Mouse (Mus musculus) small intestine, adult 2 months (tissue): Measurements from ENCODE around the gene Nphp3. TPM values are rescaled to one million over a fixed set of nuclear protein-coding genes. Genes with fewer than 3 reads are reported as not detected.

Experiments used
- H3K27ac ChIP-seq: fragments of 200-500 bp; 2 replicates; pipeline ENCODE4 v1.5.1; 2012; ENCODE audit warnings: low read depth, low read length, control low read depth, inconsistent platforms; ENCODE audit not compliant: insufficient read depth
- H3K27me3 ChIP-seq: fragments of 200-500 bp; 2 replicates; pipeline ENCODE4 v1.6.1; 2012; ENCODE audit warnings: mild to moderate bottlenecking, moderate library complexity, low read length, inconsistent platforms; ENCODE audit not compliant: control insufficient read depth, insufficient read depth
- H3K36me3 ChIP-seq: fragments of 200-500 bp; 2 replicates; pipeline ENCODE4 v1.6.1; 2012; ENCODE audit warnings: mild to moderate bottlenecking, low read length, control low read depth, inconsistent platforms; ENCODE audit not compliant: control insufficient read depth, insufficient read depth
- H3K4me1 ChIP-seq: fragments of 200-500 bp; 2 replicates; pipeline ENCODE4 v1.6.1; 2012; ENCODE audit warnings: low read length, inconsistent platforms, mixed read lengths; ENCODE audit not compliant: control insufficient read depth, insufficient read depth, insufficient read length
- H3K4me3 ChIP-seq: fragments of 200-500 bp; 2 replicates; pipeline ENCODE4 v1.5.1; 2012; ENCODE audit warnings: low read depth, mild to moderate bottlenecking, control low read depth, inconsistent platforms, low read length, moderate library complexity
- CTCF ChIP-seq: fragments of 200-500 bp; IDR thresholded peaks from 2 replicates; pipeline ENCODE4 v1.5.1; 2012; ENCODE audit warnings: low read depth, mild to moderate bottlenecking, control low read depth, inconsistent platforms, low read length, moderate library complexity, mixed read lengths; ENCODE audit not compliant: insufficient replicate concordance, insufficient read length; ENCODE audit errors: extremely low read depth
- POLR2A ChIP-seq: fragments of 200-500 bp; IDR thresholded peaks from 2 replicates; pipeline ENCODE4 v1.6.1; 2012; ENCODE audit warnings: low read depth, mild to moderate bottlenecking, control low read depth, inconsistent platforms, low read length, moderate library complexity
- WGBS: fragments of 180-500 bp; shearing (Covaris S2); methylation state at CpG from one replicate; pipeline ENCODE4 v1.1.7; 2018; 5-methylcytosine and 5-hydroxymethylcytosine counted together
- polyA plus RNA-seq: library from polyadenylated mRNA; depleted of rRNA; stranded (reverse); fragments of >200 nt; gene quantifications from 2 replicates; pipeline ENCODE4 v1.2.3, GENCODE M21; 2012; rRNA removed

Gene Nphp3
- 1.8 and 3.5 TPM in 2 replicates for polyA plus RNA-seq

- TF ChIP-seq CTCF, result no peak
- TF ChIP-seq POLR2A, result no peak; the same call in 1 of the 2 replicates
- Histone ChIP-seq H3K27ac (peak within 1 kb of the TSS; percentile 65), H3K27me3 (no peaks in the 10 kb centered on the region), H3K36me3 (no peaks in the 10 kb centered on the region), H3K4me1 (0 out of 2 replicates have a peak, but pooled peaks cover 4% of the 10 kb centered on the region), H3K4me3 (peak within 1 kb of the TSS; percentile 77)
- WGBS, result 1% methylated on average over 55 of the region's 55 CpGs
These were observed at the start of gene Nphp3 for GRCm38 (mm10) chr9:104001921-104002859. Gene Nphp3 (plus strand): TSS chr9:104002544.

- Histone ChIP-seq H3K4me1 (no peaks in the 10 kb centered on the region), H3K36me3 (no peaks in the 10 kb centered on the region), H3K27ac (no peak overlapping the region), H3K27me3 (no peaks in the 10 kb centered on the region), H3K4me3 (no peak overlapping the region)
- TF ChIP-seq POLR2A, result no peak
- no peak for TF ChIP-seq CTCF
- WGBS, result 51% methylated on average over 6 of the region's 6 CpGs
These were observed 43.6 kb upstream of the Nphp3 start for GRCm38 (mm10) chr9:103958722-103959121.

GRCm38 (mm10) chr9:103959989-103960388, 42.4 kb upstream of the Nphp3 start:
- Histone ChIP-seq H3K4me3 (no peak overlapping the region), H3K4me1 (no peaks in the 10 kb centered on the region), H3K27ac (no peak overlapping the region), H3K27me3 (no peaks in the 10 kb centered on the region), H3K36me3 (no peaks in the 10 kb centered on the region)
- WGBS, result 77% methylated on average over 10 of the region's 10 CpGs
- TF ChIP-seq POLR2A (no peak), CTCF (no peak)

- no peaks in the 10 kb centered on the region for H3K27me3 ChIP-seq
- TF ChIP-seq POLR2A, result no peak
- no peak for TF ChIP-seq CTCF
- no peak overlapping the region for H3K4me3 ChIP-seq
- WGBS, result 2% methylated on average over 2 of the region's 2 CpGs
- no peaks in the 10 kb centered on the region for H3K36me3 ChIP-seq
- H3K27ac ChIP-seq, result no peak overlapping the region
- no peaks in the 10 kb centered on the region for H3K4me1 ChIP-seq
These were observed 5.8 kb upstream of the Nphp3 start for GRCm38 (mm10) chr9:103996496-103996895.

- TF ChIP-seq POLR2A (no peak), CTCF (no peak)
- 22% methylated on average over 3 of the region's 3 CpGs for WGBS
- H3K27ac ChIP-seq, result no peak overlapping the region
These were observed 1.7 kb upstream of the Nphp3 start for GRCm38 (mm10) chr9:104000601-104001000.

GRCm38 (mm10) chr9:104002913-104003330, 578 bp downstream of the Nphp3 start:
- H3K27ac ChIP-seq, result 0 out of 2 replicates have a peak overlapping the region, but pooled peaks have one; percentile 12
- TF ChIP-seq POLR2A (no peak), CTCF (peak; percentile 49; the same call in 1 of the 2 replicates)
- no peaks in the 10 kb centered on the region for H3K27me3 ChIP-seq
- 0 out of 2 replicates have a peak, but pooled peaks cover 4% of the 10 kb centered on the region for H3K4me1 ChIP-seq
- WGBS, result 1% methylated on average over 36 of the region's 37 CpGs
- H3K36me3 ChIP-seq, result no peaks in the 10 kb centered on the region
- H3K4me3 ChIP-seq, result peak overlapping the region; percentile 77

More at GRCm38 (mm10) chr9:104000601-104001000, 1.7 kb upstream of the Nphp3 start:
- Histone ChIP-seq H3K4me1 (0 out of 2 replicates have a peak, but pooled peaks cover 4% of the 10 kb centered on the region), H3K36me3 (no peaks in the 10 kb centered on the region), H3K27me3 (no peaks in the 10 kb centered on the region), H3K4me3 (no peak overlapping the region)

GRCm38 (mm10) chr9:104014526-104014925, 12.2 kb downstream of the Nphp3 start:
- Histone ChIP-seq H3K36me3 (peaks cover 10% of the 10 kb centered on the region), H3K27ac (no peak overlapping the region), H3K4me3 (no peak overlapping the region), H3K4me1 (no peaks in the 10 kb centered on the region), H3K27me3 (no peaks in the 10 kb centered on the region)
- no peak for TF ChIP-seq POLR2A
- no peak for TF ChIP-seq CTCF
- 76% methylated on average over 1 of the region's 1 CpGs for WGBS
